Mouse (Mus musculus): ENCODE data around the gene Lztfl1.

- no peak for TF ChIP-seq CTCF (IDR thresholded peaks at IDR 0.05; ENCODE audit: insufficient read depth, low read length)
- TF ChIP-seq POLR2A (IDR thresholded peaks at IDR 0.05; ENCODE audit: borderline replicate concordance, extremely low read depth, low read depth, low read length), result no peak
Measured at GRCm38 (mm10) chr9:123701822-123702221, 15.7 kb downstream of the Lztfl1 start.

All from lung, adult 2 months (tissue).